Mouse (Mus musculus) layer of hippocampus, postnatal 10 days (tissue): ENCODE data around the gene Myh7b. TPM values are rescaled to one million over a fixed set of nuclear protein-coding genes. Genes with fewer than 3 reads are reported as not detected.

Experiments
- DNase-seq, 2 experiments: peaks; one replicate each; pipeline ENCODE4 v3.0.0; 2021; ENCODE audit warnings: low spot score in 2 of 2
- long read RNA-seq: library from polyadenylated mRNA; stranded (forward); transcript quantifications from one replicate; pipeline ENCODE4 v2.0.0, GENCODE M21; 2023
- total RNA-seq, 2 experiments: library from RNA; stranded (reverse); gene quantifications; 2 replicates each; pipeline ENCODE4 v1.2.3; 2021

Myh7b gene
- 1 to 10 TPM; 2.6 to 4.2 TPM for total RNA-seq
- long read RNA-seq, partial matches to known transcripts: 2 of 2 reads
- long read RNA-seq, other reads (novel, unspliced or antisense): 0 of 2 reads

DNA sequence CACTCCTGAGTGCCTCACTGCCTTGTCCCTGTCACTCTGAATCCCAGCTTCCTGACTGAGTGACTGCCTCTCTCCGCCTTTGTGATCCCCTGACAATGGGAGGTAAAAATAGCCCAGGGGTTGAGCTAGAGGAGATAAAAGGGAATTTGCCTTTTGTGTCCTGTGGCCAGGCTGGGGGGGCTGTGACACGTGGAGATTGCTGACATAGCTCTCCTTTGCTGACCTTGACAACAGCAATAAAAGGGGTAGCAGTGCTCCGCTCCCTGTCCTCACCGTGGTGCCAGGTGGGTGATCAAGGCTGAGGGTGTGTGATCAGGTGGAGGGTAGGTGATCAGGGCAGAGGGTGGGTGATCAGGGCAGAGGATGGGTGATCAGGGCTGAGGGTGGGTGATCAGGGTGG is at the start of gene Myh7b:
Myh7b (plus strand) TSS at position 235 of the 400 bp plus-strand sequence.
- DNase-seq: no peak

DNA sequence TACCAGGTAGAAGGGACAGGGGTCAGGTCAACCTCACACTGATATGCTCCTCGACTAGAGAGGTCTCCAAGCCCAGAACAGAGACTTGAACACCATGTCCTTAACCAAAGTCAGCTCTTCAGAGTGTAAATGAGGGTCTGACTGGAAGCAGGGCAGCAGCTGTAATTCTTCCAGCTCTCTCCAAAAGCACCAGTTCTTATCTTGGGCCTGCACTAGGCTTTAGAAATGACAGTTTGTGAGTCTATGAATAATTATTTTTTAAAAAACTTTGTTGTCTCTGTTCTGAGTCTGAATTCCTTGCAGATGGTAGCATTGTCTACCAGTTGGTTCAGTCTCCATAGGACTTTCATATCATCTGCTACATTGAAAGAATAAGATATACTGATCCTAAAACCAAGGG is 48.8 kb upstream of the Myh7b start:
- DNase-seq: no peak

DNA sequence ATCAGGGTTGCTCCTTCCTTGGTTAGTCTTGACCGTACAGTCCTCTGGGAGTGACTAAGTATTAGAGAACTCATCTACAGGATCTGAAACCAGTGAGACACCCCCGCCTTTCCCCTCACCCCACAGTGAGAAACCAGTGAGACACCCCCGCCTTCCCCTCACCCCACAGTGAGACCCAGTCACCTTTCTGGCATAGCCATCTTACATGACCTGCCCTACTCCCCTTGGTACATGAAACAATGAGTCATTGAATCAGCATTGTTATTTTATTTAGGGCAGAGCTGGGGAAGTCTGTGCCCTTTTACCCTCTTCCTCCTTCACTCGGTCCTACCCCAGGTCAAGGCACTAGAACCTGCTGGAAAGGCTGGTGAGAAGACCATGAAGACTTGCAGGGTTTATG is 48.1 kb upstream of the Myh7b start:
- no peak for DNase-seq

DNA sequence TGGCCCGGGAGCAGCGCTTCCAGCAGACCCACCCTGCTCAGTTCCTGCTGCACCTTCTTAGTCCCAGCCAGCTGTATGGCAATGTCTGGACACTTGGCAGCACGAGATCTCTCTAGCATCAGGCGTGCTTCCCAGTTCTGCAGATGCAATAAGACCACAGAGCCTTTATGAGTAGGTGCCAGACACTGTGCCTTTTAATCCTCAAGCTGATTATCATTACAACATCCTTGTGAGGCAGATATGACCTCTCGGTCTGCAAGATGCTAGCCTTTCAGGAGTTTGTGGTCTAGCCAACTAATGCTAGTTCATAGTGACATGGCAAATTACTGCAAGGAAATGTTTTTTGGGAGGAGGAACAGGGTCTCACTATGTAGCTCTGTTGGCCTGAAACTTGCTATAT is 43.3 kb upstream of the Myh7b start:
- no peak for DNase-seq

DNA sequence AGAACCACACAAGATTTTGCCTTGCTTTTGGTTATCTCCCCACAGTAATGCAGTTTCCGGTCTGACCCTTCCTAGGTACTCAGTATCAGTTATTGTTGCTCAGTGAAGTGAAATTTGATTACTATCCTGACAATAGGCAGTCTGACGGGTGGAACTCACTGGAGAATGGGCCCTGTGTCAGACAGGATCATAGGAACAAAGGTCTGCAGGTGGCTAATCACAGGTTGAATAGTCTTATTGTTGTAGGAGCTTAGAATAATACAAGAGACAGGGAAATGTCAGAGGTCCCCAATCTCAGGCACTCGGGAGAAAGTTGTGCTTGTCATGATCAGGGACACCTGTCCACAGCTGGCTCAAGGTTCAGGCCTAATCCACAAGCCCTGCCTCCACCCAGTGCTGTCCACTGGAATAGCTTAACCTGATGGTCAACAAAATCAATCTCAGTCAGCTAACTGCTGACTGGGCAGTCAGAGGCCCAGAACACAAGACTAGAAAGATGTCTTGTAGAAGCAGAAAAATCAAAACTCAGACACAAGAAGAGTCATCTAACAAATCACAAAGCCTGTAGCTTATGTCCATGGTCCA is 41.7 kb upstream of the Myh7b start:
- no peak for DNase-seq

DNA sequence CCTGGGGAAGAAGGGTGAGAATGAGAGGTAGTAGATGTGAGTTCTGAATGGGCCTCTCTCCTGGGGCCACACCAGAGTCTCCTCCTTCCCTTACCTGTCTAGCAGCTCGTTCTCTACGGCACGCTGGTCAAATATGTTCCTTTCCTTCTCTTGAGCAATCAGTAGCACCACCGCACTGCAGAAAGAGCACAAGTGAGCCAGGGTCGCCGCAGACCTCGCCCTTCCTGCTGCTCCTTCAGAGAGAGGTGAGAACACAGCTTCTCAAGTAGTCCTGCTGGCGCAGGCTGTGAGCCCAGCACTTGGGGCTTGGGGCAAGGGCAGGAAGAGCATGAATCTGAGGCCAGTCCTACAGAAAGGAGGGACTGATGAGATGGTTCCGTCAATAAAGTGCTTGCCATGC is 38.0 kb upstream of the Myh7b start:
- no peak for DNase-seq

DNA sequence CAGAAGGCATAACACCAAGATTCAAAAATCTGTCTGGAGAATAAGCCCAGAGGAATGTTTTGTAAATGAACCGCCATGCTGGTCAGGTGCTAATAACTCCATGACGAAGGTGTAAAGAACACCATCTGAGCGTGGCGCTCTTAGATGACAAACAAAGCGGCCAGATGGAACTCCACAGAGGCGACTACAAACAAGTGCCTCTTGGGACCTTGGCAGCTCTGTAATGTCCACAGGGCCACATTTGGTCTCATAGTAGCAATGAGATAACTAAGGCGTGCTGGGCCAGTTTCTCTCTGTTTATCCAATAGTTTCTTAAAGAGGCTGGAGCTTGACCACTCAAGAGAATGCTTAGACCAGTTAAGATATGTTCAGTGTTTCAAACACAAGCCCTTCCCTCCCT is 37.0 kb upstream of the Myh7b start:
- no peak for DNase-seq

DNA sequence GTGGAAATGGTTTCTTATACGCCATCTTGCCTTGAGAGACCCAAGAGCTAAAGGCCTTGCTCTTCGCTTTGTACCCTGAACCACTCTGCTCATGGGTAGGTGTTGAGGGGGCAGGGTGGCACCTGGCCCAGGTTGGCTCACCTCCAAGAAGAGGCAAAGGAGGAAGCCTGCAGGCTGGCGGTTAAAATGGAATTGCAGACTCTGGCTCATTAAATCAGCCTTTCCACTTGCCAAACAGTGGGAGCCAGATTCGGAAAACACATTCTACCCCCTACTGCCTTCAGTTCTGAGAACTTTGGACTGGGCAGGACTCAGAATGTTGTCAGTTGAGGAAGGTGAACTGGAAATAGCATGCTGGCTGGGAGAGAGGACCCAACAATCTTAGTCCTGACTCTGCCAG is 36.3 kb upstream of the Myh7b start:
- peak; percentile 49 to 65 for DNase-seq

DNA sequence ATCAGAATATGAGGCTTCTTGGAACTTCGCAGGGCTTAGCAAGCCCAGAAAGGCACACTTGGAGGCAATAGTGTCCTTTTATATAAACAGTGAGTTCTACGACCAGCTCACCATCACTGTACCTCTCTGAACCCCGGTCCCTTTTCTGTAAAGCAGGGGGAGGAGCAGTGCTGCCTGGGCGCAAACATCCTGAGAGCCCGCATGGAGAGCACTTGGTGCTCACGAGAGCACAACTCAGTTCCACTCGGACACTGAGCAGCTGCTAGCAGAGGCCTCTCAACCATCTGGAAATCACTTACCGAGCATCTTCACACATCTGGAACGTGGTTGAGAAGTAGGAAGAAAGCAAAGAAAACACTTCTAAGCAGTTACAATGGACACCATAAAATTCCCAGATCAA is 34.4 kb upstream of the Myh7b start:
- DNase-seq: no peak

DNA sequence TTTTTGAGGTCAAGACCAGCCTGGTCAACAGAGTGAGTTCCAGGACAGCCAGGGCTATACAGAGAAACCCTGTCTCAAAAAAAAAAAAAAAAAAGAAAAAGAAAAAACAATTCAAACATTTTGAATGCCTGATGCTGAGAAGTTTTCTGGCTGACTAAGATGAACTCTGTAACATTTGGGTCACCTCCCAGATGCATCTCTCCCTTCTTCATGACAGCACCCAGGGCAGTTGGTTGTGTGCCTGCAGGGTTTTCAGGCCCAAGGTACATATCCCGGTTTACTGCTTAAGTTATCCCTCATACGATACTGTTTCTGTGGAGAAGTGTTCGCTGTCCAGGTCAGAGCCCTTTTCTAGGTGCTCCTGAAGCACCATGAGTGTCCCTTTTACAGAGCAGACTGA is 30.7 kb upstream of the Myh7b start:
- DNase-seq: no peak

DNA sequence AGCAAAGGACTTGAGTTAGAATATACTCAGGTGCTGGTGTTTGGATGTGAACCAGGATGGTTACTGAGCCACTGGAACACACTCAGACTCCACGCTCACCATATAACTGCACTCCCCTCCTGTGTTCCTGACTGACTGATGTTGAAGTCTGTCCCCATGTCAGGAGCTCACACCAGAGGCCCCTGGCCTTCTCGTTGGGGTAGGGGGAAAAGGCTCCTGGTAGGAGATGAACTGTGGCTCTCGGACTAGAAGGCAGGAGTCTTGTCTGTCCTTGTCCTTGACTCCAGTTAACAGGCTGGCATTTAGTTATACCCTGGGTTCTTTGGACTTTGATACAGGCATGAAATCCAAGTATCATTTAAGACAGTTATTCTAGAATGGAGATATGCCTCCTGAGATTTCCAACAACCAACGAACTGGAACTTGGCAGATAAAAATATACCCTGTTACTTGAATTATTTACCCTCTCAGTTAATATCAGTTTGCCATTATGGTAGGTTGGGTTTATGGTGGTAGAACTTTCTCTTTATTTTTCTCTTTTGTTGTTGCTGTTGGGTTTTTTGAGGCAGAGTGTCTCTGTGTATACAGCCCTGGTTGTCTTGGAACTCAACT is 28.5 kb upstream of the Myh7b start:
- DNase-seq: no peak

DNA sequence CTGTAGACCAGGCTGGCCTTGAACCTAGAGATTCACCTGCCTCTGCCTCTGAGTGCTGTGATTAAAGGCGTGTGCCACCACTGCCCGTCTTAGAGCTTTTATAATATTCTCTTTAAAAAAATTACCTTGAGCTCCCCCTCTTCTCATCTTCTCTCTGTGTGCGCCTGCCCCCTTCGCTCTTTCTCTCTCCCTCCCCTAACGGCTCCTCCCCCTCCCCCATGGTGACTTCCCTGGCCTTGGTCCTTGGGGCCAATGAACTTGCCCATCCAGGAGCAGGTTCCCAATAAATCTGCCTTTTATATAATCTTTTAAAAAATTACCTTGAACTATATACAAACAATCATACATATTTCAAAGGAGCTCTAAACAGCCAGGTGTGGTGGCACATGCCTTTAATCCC is 28.0 kb upstream of the Myh7b start:
- no peak for DNase-seq

DNA sequence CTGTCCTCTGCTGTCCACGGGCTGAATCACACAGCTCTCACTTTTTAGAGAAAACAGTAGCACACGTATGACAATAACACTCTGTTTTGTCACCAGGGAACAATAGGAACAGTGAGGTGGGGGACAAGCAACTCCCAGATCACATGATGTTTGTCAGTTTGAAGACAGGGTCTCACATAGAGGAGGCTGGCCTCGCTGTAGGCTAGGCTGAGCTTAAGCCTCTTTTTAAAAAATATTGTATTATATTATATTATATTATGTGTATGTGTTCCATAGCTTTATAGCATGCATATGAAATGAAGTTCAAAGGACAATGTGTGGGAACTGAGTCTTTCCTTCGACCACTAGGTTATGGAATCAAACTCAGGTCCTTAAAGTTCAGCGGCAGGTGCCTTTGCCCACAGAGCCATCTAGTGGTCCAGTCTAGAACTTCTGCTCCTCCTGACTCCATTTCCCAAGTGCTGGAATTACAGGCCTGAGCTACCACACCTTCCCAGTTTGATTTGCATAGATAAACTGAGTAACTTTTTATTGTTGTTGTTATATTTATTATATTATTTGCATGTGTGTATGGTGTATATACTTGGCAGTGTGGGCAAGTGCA is 27.0 kb upstream of the Myh7b start:
- peak; percentile 52 to 68 for DNase-seq

DNA sequence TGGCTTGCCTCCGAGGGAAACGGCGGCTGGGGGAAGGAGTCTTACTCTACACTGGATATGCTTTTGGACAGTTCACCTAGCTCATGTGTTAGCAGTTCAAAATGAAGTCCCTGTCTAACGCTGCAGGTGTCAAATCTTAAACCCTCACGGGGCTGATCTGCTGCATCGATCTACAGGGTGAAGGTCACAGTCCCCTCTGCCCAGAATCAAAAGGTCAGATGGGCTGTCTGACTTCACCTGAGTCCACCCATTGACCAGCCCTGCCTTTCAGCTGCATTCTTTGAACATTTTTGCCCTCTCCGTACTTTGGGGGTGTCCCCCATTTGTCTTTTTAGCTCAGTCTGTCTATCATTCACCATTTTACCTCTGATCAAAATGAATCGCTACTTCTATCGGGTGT is 25.9 kb upstream of the Myh7b start:
- no peak for DNase-seq

DNA sequence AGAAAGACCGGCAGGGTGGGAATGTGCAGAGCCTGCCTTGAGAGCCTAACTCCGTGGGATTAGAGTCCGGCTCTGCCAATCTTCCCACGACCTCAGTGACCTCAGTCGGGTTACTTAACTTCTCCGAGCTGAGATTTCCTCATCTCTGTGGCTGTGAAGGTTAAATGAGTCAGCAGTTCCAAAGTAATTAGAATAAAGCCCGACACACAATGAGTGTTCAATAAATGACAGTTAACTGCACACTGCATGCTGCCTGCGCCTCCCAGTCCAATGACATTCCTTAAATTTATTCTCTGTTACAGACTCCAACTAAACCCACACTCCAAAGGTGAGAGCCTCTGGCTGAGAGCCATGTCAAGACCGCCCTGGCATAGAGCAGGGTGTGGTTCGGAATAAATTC is 25.5 kb upstream of the Myh7b start:
- no peak for DNase-seq

DNA sequence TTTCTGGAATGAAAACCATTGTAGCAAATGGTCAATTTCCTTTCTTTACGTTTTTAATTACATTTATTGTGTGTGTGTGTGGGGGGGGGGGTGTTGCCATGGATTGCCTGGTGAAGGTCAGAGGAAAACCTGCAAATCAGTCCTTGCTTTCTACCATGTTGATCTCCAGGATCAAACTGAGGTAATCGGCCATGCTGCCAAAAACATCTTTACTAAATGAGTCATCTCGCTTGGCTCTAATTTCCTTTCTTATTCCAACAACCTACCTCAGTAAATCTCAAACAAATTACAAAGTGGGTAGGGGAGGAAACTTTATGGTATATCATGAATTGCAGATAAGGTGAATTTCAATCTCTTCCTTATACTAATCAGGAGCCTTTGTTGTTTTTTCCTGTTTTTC is 22.9 kb upstream of the Myh7b start:
- DNase-seq: no peak

DNA sequence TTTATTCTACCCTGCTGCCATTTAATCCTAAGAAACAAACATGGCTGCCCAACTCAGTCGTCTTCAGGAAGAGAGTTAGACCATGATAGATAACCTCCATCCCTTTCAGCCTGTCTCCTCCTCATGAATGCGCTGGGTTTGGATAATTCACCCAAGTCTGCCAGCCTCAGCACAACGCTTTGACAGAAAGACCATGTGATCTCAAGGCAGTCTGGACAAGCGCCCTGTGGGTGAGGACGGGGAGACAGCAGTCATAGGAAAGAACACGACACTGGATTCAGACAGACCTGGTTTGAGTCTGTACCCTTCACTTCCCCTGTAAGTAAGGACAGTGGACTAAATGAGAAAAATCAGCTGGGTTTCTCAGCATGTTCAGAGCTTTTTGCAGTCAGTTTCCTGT is 21.5 kb upstream of the Myh7b start:
- DNase-seq: no peak

DNA sequence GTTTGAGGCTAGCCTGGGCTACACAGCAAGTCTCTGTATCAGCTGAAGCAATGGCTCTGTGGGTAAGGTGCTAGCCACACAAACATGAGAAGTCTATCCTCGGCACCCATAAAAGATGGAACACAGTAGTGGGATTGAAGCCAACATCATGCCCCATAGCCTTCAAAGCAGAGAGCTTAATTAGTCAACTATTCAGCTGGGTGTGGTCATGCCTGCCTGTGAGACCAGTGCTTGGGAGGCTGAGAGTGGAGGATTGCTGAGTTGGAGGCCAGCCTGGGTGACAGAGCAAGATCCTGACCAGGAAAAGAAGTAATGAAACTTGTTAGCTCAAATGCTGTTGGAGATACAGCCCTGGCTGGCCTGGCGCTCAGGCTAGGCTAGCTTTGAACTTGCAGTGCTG is 20.1 kb upstream of the Myh7b start:
- DNase-seq: no peak

DNA sequence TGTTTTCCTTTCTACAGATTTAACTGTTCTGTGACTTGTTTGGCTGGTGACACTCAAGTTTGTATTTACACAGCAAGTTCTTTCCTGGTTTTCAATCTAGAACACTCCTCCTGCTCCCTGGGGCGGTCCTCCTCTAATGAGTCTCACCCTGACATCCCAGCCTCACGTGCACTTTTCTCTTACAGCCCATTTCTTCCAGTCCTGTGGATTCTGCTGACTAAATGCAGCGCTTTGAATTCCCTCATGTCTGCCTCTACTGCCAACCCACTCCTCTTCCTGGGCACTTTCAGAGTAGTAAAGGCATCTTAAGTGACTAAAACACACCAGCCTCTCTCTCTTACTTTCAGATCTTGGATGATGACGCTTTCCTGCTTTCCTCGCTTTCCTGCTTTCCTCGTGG is 19.3 kb upstream of the Myh7b start:
- DNase-seq: no peak

DNA sequence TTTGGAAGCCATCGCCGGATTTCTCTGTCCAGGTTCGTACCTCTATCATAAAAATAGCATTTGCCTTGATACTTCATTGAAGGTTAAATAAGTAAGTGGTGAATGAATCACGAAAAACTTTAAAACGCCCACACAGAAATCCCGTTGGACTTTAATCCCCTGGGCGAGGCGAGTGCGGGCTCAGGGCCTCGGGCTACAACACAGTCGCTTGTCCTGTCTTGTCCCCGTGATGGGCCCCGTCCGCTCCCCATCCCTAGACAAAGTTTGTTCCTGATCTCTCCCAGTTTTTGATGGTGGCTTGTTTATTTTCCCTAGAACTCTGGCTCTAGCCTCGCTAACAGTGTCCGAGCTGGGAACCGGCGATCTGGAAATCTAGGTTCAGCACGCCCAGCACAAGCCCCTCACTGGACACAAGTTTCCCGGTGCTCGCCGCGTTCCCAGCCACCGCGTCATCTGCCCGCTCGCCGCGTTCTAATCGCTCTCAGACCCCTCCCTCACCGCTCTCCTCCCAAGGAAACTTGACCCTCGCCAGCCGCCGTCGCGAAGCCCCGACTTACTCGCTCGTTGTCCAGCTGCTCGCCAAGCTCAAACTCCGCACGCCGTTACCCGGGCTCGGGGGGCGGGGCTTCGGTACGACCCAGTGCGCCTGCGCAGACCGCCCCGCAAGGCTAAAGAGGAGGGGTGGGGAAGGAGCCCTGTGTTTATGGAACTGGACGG is 18.7 kb upstream of the Myh7b start, which contains the start of gene Gss:
Gss (minus strand) TSS at position 674 of the 717 bp plus-strand sequence.
- DNase-seq: peak; percentile 99 to 100

DNA sequence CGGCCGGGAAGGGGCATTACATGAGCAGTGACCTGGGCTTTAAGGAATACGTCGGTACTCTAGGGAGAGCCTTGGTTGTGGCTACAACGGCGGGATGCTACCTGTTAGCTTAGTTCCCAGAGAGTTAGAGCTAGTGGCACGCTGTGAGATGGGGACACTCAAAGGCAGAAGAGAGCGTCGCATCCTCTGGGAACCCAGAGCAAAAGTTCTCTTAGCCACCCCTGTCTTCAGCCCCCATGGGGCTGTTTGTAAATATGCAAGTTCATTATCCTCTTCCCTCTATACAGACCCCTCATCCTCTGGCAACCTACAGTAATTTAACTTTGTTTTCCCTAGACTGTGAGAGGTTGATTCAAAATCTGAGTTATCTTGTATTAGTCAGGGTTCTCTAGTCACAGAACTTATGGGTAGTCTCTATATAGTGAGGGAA is 18.1 kb upstream of the Myh7b start:
- DNase-seq: no peak

DNA sequence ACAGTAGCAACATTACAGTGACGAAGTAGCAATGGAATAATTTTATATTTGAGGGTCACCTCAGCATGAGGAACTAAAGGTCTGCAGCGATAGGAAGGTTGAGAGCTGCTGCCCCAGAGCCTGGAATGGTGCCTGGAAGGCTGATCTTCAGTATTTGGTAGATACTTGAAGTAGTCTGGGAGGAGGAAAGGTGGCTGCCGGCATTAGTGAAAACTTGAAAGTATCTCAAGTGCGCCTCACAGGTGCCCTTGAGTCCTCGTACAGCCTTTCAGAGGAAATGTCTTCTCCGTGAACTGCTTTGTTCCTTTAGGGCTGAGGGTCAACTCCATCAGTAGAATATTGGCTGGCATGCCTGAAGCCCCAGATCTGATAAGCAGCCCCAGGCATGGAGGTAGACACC is 15.5 kb upstream of the Myh7b start:
- DNase-seq: no peak
